Mouse (Mus musculus) forebrain, embryonic 16.5 days (tissue): ENCODE measurements around the gene Lao1. TPM values are rescaled to one million over a fixed set of nuclear protein-coding genes. Genes with fewer than 3 reads are reported as not detected.
"Not testable (repeated sequence)": the region's sequence is repeated elsewhere in the genome, so short reads cannot be mapped to it uniquely, and the experiment has no call there.

Experiments
- ATAC-seq: fragments of 200-750 bp; cut with Nextera tagmentation; 2 replicates; pipeline ENCODE4 v1.8.0; 2017; ENCODE audit warnings: mild to moderate bottlenecking, moderate library complexity
- H3K27ac ChIP-seq: fragments of 300-500 bp; sonication (generic); 2 replicates; pipeline ENCODE4 v1.5.1; 2014; ENCODE audit warnings: low read length, control low read depth
- H3K27me3 ChIP-seq: fragments of 300-500 bp; sonication (generic); replicated peaks from 2 replicates; pipeline ENCODE4 v1.6.1; 2014; ENCODE audit warnings: low read length; ENCODE audit not compliant: control insufficient read depth, insufficient read depth
- H3K36me3 ChIP-seq: fragments of 300-500 bp; sonication (generic); 2 replicates; pipeline ENCODE4 v1.6.1; 2014; ENCODE audit not compliant: control insufficient read depth, insufficient read depth
- H3K4me1 ChIP-seq: fragments of 300-500 bp; sonication (generic); replicated peaks from 2 replicates; pipeline ENCODE4 v1.6.1; 2014; ENCODE audit warnings: low read length; ENCODE audit not compliant: control insufficient read depth, insufficient read depth
- H3K4me2 ChIP-seq: fragments of 300-500 bp; sonication (generic); 2 replicates; pipeline ENCODE4 v1.6.1; 2014; ENCODE audit warnings: mild to moderate bottlenecking, low read length, control low read depth
- H3K4me3 ChIP-seq: fragments of 300-500 bp; sonication (generic); replicated peaks from 2 replicates; pipeline ENCODE4 v1.5.1; 2014; ENCODE audit warnings: mild to moderate bottlenecking, low read length, control low read depth
- H3K9ac ChIP-seq: fragments of 300-500 bp; sonication (generic); replicated peaks from 2 replicates; pipeline ENCODE4 v1.6.1; 2014; ENCODE audit warnings: low read depth, low read length, control low read depth
- H3K9me3 ChIP-seq: fragments of 300-500 bp; sonication (generic); 2 replicates; pipeline ENCODE4 v1.6.1; 2016; ENCODE audit warnings: low read length; ENCODE audit not compliant: control insufficient read depth
- WGBS: fragments of 180-500 bp; shearing (Covaris S2); extraction: QIAGEN DNeasy Blood & Tissue Kit; methylation state at CpG from one replicate; pipeline ENCODE4 v1.1.7; 2014; 5-methylcytosine and 5-hydroxymethylcytosine counted together
- polyA plus RNA-seq: library from polyadenylated mRNA; unstranded; fragments of >200 nt; fragmentation: Nextera tagmentation; extraction: Ambion mirVana; gene quantifications from 2 replicates; pipeline ENCODE4 v1.2.1, GENCODE M21; 2015

Lao1 gene
- polyA plus RNA-seq, result 0.16 and 0.28 TPM in 2 replicates

DNA sequence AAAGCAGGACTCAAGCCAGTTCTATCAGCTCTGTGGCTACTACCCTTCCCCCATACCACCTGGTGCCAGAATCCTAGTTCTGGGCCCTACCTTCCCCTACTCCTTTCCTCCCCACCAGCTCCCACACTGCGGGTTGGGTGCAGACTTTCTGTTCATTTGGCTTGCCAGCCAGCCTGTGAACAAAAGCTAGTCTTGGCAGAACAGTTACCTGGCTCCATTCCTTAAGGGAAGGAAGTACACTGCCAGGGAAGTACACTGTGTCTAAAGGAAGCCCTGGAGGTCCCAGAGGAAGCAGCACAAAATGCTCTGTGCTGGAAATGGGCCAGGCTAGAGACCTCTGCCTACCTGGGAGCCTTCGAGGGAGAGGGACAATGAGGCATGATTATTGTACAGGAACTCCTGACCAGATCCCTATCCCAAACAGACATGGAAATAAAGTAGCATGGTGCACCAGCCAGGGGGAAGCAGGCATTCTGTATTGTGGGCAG, at the start of gene Lao1:
TSS of gene Lao1 (plus strand) at position 438 of the 488 bp plus-strand sequence.
- H3K4me3 ChIP-seq, result no peak within 1 kb of the TSS
- no peaks in the 10 kb centered on the region for H3K27me3 ChIP-seq
- H3K36me3 ChIP-seq, result no peaks in the 10 kb centered on the region
- H3K9me3 ChIP-seq, result no peaks in the 10 kb centered on the region
- peaks cover 3% of the 10 kb centered on the region; the same call in 1 of the 2 replicates for H3K4me1 ChIP-seq
- 67% methylated on average over 2 of the region's 2 CpGs for WGBS
- ATAC-seq, result peak; percentile 87
- no peak within 1 kb of the TSS for H3K9ac ChIP-seq
- peak within 1 kb of the TSS; percentile 51; the same call in 1 of the 2 replicates for H3K27ac ChIP-seq
- no peak within 1 kb of the TSS for H3K4me2 ChIP-seq

DNA sequence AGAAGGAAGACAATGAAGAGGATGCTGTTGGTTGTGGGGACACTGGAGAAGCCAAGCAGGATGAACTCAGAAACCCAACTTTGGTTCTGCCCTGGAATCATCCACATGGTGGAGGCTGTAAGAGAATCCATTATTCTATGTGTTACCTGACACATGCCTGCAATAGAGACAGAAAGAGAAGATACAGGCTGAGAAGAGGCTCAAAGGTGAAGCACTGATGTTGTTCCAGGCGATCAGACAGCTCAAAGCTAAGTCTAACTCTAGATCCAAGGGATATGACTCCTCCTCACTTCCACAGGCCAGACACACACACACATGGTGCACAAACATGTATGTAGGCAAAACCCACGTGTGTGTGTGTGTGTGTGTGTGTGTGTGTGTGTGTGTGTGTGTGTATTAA, 44.0 kb upstream of the Lao1 start, which contains the start of gene Olfr1329:
TSS of gene Olfr1329 (minus strand) at position 101 of the 400 bp plus-strand sequence.
- not testable (repeated sequence) for H3K4me1 ChIP-seq, H3K9ac ChIP-seq, H3K27me3 ChIP-seq, H3K27ac ChIP-seq, H3K4me2 ChIP-seq, H3K4me3 ChIP-seq, H3K9me3 ChIP-seq, ATAC-seq, H3K36me3 ChIP-seq
- 54% methylated on average over 2 of the region's 2 CpGs for WGBS

DNA sequence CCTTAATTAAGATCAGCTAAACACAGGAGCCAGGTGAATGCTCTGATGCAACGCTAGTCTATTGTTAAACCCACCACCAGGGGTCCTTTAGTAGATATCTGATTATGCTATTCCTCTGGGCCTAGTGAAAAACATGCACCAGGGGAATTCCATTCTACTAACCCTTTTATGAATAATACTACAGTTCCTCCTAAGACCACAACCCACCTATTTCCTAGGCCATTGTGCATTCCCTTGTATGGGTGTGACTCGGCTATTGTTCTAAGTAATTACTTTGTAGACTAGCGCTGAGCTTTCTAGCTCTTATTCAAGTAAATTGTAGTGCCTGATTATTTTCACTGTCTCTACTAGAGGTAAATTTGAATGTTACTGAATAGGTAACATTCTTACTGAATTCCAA, 30.1 kb upstream of the Lao1 start:
- 66% methylated on average over 3 of the region's 3 CpGs for WGBS
- not testable (repeated sequence) for H3K4me3 ChIP-seq, H3K27me3 ChIP-seq, ATAC-seq, H3K9ac ChIP-seq, H3K36me3 ChIP-seq, H3K27ac ChIP-seq, H3K9me3 ChIP-seq, H3K4me1 ChIP-seq, H3K4me2 ChIP-seq

DNA sequence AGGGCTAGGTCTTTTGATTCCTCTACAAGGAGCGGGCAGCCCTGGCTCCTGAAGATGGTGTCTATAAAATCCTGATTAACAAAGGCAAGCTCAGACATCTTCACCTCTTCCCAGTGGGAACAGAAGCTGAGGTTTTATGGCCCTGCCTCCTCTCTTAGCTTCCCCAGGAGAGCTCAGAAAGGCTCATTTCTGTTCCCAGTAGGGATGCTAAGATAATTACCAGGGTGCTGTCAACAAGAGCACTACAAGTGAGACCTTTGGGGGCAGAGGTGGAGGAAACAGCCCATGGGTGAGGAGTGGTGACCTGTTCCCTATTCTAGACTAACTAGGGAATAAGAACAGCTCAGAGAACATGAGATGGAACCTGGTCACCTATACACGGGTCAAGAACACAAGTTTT, 22.9 kb upstream of the Lao1 start, which contains the start of gene Olfr1328:
TSS of gene Olfr1328 (minus strand) at position 101 of the 400 bp plus-strand sequence.
- Histone ChIP-seq H3K27ac (no peak within 1 kb of the TSS), H3K9me3 (no peaks in the 10 kb centered on the region), H3K27me3 (no peaks in the 10 kb centered on the region), H3K4me1 (no peaks in the 10 kb centered on the region), H3K9ac (no peak within 1 kb of the TSS), H3K36me3 (no peaks in the 10 kb centered on the region), H3K4me2 (no peak within 1 kb of the TSS), H3K4me3 (no peak within 1 kb of the TSS)
- ATAC-seq, result no peak
- 69% methylated on average over 2 of the region's 2 CpGs for WGBS

DNA sequence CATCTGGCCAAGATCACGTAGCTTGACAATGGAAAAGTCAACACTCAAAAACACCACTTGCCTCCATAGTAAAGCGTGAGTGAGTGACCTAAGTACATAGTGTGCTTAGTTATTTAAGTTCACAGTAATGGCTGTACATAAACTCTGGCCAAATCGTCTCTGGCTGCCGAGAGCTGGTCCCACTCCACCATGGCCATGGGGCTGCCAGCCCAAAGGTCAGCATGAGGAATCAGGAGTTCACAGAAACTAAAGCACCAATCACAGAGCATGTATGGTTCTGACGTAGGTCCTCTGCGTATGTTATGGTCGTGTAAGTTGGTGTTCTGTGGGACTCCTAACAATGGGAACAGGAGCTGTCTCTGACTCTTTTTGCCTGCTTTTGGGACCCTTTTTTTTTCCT, 2.6 kb upstream of the Lao1 start:
- peaks cover 3% of the 10 kb centered on the region; the same call in 1 of the 2 replicates for H3K4me1 ChIP-seq
- no peak overlapping the region for H3K9ac ChIP-seq
- H3K9me3 ChIP-seq, result no peaks in the 10 kb centered on the region
- H3K4me2 ChIP-seq, result no peak overlapping the region
- no peak overlapping the region for H3K27ac ChIP-seq
- no peak for ATAC-seq
- 90% methylated on average over 7 of the region's 7 CpGs for WGBS
- no peaks in the 10 kb centered on the region for H3K36me3 ChIP-seq
- H3K27me3 ChIP-seq, result no peaks in the 10 kb centered on the region
- H3K4me3 ChIP-seq, result no peak overlapping the region

DNA sequence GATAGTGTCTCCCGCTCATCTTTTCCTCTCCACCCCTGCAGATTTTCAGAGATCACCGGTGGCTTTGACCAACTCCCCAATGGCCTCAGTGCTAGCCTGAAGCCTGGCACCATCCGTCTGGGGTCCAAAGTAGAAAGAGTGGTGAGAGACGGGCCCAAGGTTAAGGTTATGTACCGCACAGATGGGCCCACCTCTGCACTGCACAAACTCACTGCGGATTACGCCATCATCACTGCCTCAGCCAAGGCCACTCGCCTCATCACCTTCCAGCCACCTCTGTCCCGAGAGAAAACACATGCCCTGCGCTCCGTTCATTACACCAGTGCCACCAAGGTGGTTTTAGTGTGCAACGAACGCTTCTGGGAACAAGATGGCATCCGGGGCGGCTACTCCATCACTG, 6.3 kb downstream of the Lao1 start:
- Histone ChIP-seq H3K9ac (no peak overlapping the region), H3K27ac (no peak overlapping the region), H3K36me3 (no peaks in the 10 kb centered on the region), H3K4me3 (no peak overlapping the region), H3K9me3 (no peaks in the 10 kb centered on the region), H3K4me2 (no peak overlapping the region), H3K27me3 (no peaks in the 10 kb centered on the region), H3K4me1 (peaks cover 4% of the 10 kb centered on the region; the same call in 1 of the 2 replicates)
- 96% methylated on average over 15 of the region's 15 CpGs for WGBS
- no peak for ATAC-seq

DNA sequence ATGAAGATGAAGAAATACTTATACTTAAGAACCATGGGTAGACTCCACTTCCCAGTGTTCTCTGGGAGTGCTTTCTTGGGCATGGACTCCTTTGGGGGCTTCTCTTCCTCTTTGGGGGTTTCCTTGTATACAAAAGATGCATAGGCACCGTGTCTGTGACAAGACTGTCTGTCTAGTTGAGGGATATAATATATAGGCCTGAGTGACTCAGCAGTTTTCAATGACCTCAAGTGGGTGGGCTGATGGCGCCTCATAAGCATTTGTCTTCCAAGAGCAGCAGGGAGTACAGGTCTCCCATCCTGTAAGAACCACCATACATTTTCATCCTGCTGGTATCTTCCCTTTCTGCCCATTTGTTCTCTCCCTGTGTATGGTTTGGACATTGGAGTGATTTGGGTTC, 11.9 kb downstream of the Lao1 start:
- WGBS, result 87% methylated on average over 2 of the region's 2 CpGs
- no peak for ATAC-seq

DNA sequence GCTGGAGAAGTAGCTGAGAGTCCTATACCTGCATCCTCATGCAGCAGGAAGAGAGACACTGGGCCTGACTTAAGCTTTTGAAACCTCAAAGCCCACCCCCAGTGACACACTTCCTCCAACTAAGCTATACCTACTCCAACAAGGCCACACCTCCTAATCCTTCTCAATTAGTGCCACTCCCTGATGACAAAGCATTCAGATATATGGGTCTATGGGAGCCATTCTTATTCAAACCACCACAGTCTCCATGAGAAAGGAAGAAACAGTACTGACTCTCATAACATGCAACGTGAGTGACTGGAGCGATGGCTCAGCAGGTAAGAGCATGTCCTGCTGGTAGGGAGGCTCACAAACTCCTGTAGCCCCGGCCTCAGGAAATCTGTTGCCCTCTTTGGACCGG, 23.9 kb downstream of the Lao1 start:
- Histone ChIP-seq H3K27ac (no peak overlapping the region), H3K4me3 (no peak overlapping the region), H3K27me3 (no peaks in the 10 kb centered on the region), H3K4me2 (no peak overlapping the region), H3K9ac (no peak overlapping the region), H3K4me1 (no peaks in the 10 kb centered on the region), H3K36me3 (no peaks in the 10 kb centered on the region), H3K9me3 (no peaks in the 10 kb centered on the region)
- no peak for ATAC-seq
- WGBS, result 92% methylated on average over 4 of the region's 4 CpGs

More for the DNA sequence above, 11.9 kb downstream of the Lao1 start:
- no peak overlapping the region for H3K4me2 ChIP-seq
- no peaks in the 10 kb centered on the region for H3K36me3 ChIP-seq
- no peak overlapping the region for H3K4me3 ChIP-seq
- no peak overlapping the region for H3K9ac ChIP-seq
- no peaks in the 10 kb centered on the region for H3K27me3 ChIP-seq
- no peaks in the 10 kb centered on the region for H3K9me3 ChIP-seq
- H3K27ac ChIP-seq, result no peak overlapping the region
- peaks cover 4% of the 10 kb centered on the region; the same call in 1 of the 2 replicates for H3K4me1 ChIP-seq

DNA sequence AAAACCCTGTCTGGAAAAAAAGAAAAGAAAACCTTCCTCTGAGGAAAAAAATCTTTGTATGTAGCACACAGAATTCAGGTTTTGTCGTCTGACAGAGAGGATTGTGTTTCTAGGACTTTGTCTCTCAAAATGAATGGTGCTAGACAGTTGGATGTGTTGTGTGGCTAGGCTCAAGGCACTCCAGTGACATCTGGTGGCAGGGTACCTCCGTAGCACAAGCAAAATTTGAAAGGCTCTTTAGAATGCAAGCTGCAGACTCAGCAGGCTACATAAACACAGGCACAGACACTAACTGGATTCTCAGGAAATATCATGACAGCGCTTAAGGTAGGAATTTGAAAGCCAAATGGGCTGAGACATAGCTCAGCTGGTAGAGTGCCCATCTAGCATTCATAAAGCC, 27.2 kb downstream of the Lao1 start:
- H3K27ac ChIP-seq, result no peak overlapping the region
- no peak overlapping the region for H3K4me2 ChIP-seq
- 4% methylated on average over 3 of the region's 3 CpGs for WGBS
- ATAC-seq, result 0 out of 2 replicates have a peak, but pooled peaks have one; percentile 47
- no peaks in the 10 kb centered on the region for H3K36me3 ChIP-seq
- H3K9ac ChIP-seq, result no peak overlapping the region
- no peaks in the 10 kb centered on the region for H3K4me1 ChIP-seq
- no peaks in the 10 kb centered on the region for H3K27me3 ChIP-seq
- H3K4me3 ChIP-seq, result no peak overlapping the region
- no peaks in the 10 kb centered on the region for H3K9me3 ChIP-seq

DNA sequence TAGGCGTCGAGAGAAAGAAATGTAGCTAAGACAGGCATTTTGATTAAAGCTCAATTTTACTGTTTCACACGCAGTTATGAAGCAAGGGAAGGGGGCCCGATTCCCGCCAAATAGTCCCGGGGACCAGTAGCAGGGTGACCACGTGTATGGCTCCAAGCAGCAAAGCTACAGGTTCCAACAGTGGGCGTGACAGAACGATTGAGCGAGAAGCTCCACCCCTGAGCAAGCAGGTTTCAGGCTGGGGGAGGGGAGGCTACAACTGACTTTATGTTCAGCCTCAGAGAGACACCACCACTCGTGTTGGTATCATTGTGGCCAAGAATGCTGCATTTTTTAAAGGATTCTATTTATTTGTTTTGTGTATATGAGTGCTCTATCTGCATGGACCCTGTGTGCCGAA, 28.0 kb downstream of the Lao1 start:
- Histone ChIP-seq H3K4me3 (no peak overlapping the region), H3K4me1 (no peaks in the 10 kb centered on the region), H3K27me3 (no peaks in the 10 kb centered on the region), H3K36me3 (no peaks in the 10 kb centered on the region), H3K27ac (no peak overlapping the region), H3K9ac (no peak overlapping the region), H3K9me3 (0 out of 2 replicates have a peak, but pooled peaks cover 3% of the 10 kb centered on the region), H3K4me2 (no peak overlapping the region)
- 31% methylated on average over 12 of the region's 12 CpGs for WGBS
- no peak for ATAC-seq
